ENCODE assay signal across 16 mouse cellular contexts in genomic region chr16:62468846-62469245, GRCm38 (mm10).
DNase-seq lines count a peak whose midpoint lies in the region; ATAC-seq and TF ChIP-seq lines count a peak whose summit lies in the region.
"Had no signal": no experiment of that assay in that cellular context is flagged by ENCODE, and none has a peak within 500 bp of the region (broad histone marks: within the 10 kb centered on the region; RNA-seq: fewer than 3 reads in every experiment).

No protein-coding gene starts in this region.

- no peaks in the 10 kb centered on the region for H3K36me3 ChIP-seq in forebrain, embryonic 11.5 days (ENCODE audit: control insufficient read depth, insufficient read depth, low read length)
- H3K36me3 ChIP-seq in forebrain, embryonic 10.5 days (replicated peaks) = no peaks in the 10 kb centered on the region
- H3K36me3 ChIP-seq in forebrain, embryonic 14.5 days (ENCODE audit: control insufficient read depth, insufficient read depth, low read length) = no peaks in the 10 kb centered on the region
- H3K36me3 ChIP-seq in limb, embryonic 14.5 days (ENCODE audit: control insufficient read depth, insufficient read depth, low read length) = no peaks in the 10 kb centered on the region

- ATAC-seq in forebrain, embryonic 11.5 days (replicated peaks; ENCODE audit: low FRiP score) = peak; percentile 58; the same call in 1 of the 2 replicates
- ATAC-seq in forebrain, embryonic 14.5 days = peak; percentile 88
- ATAC-seq in limb, embryonic 14.5 days (ENCODE audit: low FRiP score, low read depth) = peak; percentile 50; the same call in 1 of the 2 replicates
- ATAC-seq: intestine, embryonic 16.5 days had no signal

- H3K9ac ChIP-seq in forebrain, embryonic 11.5 days (ENCODE audit: low read length) = no peak overlapping the region
- no peak overlapping the region for H3K9ac ChIP-seq in forebrain, embryonic 14.5 days (ENCODE audit: low read length)
- no peak overlapping the region for H3K9ac ChIP-seq in limb, embryonic 14.5 days (ENCODE audit: low read depth, low read length, severe bottlenecking)
- H3K9ac ChIP-seq: lung, embryonic 14.5 days had no signal

- H3K4me2 ChIP-seq in forebrain, embryonic 11.5 days (ENCODE audit: low read depth, low read length, severe bottlenecking) = no peak overlapping the region
- H3K4me2 ChIP-seq in forebrain, embryonic 14.5 days (ENCODE audit: low read length) = no peak overlapping the region
- no peak overlapping the region for H3K4me2 ChIP-seq in limb, embryonic 14.5 days (replicated peaks; ENCODE audit: low read depth, low read length, severe bottlenecking)
- H3K4me2 ChIP-seq: lung, embryonic 14.5 days had no signal

- no peak overlapping the region for H3K27ac ChIP-seq in forebrain, embryonic 11.5 days (ENCODE audit: low read depth, low read length)
- H3K27ac ChIP-seq in forebrain, embryonic 10.5 days = no peak overlapping the region
- H3K27ac ChIP-seq in forebrain, embryonic 14.5 days (ENCODE audit: low read depth, low read length) = no peak overlapping the region
- no peak overlapping the region for H3K27ac ChIP-seq in limb, embryonic 14.5 days (replicated peaks; ENCODE audit: low read depth, low read length)
- H3K27ac ChIP-seq: heart, adult 2 months had no signal

- 37% methylated on average over 3 of the region's 3 CpGs for WGBS in forebrain, embryonic 11.5 days
- WGBS in forebrain, embryonic 10.5 days = 61% methylated on average over 3 of the region's 3 CpGs
- WGBS in forebrain, embryonic 14.5 days = 6% methylated on average over 3 of the region's 3 CpGs
- WGBS in limb, embryonic 14.5 days = 8% methylated on average over 3 of the region's 3 CpGs

- H3K4me1 ChIP-seq in forebrain, embryonic 11.5 days (replicated peaks; ENCODE audit: control insufficient read depth, insufficient read depth, low read length) = no peaks in the 10 kb centered on the region
- peaks cover 5% of the 10 kb centered on the region; the same call in 1 of the 2 replicates for H3K4me1 ChIP-seq in forebrain, embryonic 10.5 days
- 0 out of 2 replicates have a peak, but pooled peaks cover 8% of the 10 kb centered on the region for H3K4me1 ChIP-seq in forebrain, embryonic 14.5 days (ENCODE audit: control insufficient read depth, insufficient read depth, low read length)
- 0 out of 2 replicates have a peak, but pooled peaks cover 4% of the 10 kb centered on the region for H3K4me1 ChIP-seq in limb, embryonic 14.5 days (ENCODE audit: control insufficient read depth, insufficient read depth, low read length)

- DNase-seq in forebrain, embryonic 11.5 days (ENCODE audit: low spot score) = peak; percentile 51
- DNase-seq in forebrain, embryonic 10.5 days (ENCODE audit: extremely low spot score, low spot score) = no peak
- peak; percentile 83 to 86 for DNase-seq in cerebellum, postnatal 14 days
- peak; percentile 75 for DNase-seq in forebrain, embryonic 14.5 days (ENCODE audit: low spot score)
- peak; percentile 68 for DNase-seq in limb, embryonic 14.5 days (ENCODE audit: low spot score)
- no peak for DNase-seq in c-Kit-positive CD71-positive TER-119-positive erythroid progenitor cells, embryonic 14.5 days (ENCODE audit: low spot score)
- no peak for DNase-seq in spleen, postnatal 14 days (ENCODE audit: low spot score in 2 of 2)
- DNase-seq: adrenal gland, postnatal 36 days; heart, adult 2 months; heart, postnatal 10 days; kidney, postnatal 14 days; liver; lung, embryonic 14.5 days; right cerebral cortex, adult 18-20 months had no signal

- no peak for TF ChIP-seq POLR2A in limb, embryonic 14.5 days (IDR thresholded peaks at IDR 0.05; ENCODE audit: borderline replicate concordance, extremely low read depth, insufficient read depth, insufficient read length)

- H3K4me3 ChIP-seq in forebrain, embryonic 11.5 days (ENCODE audit: low read depth, low read length) = no peak overlapping the region
- no peak overlapping the region for H3K4me3 ChIP-seq in forebrain, embryonic 10.5 days
- H3K4me3 ChIP-seq in forebrain, embryonic 14.5 days (ENCODE audit: low read depth, low read length) = no peak overlapping the region
- H3K4me3 ChIP-seq in limb, embryonic 14.5 days (replicated peaks; ENCODE audit: low read length) = no peak overlapping the region
- H3K4me3 ChIP-seq: erythroblast, embryonic 14.5 days; heart, adult 2 months had no signal

- no peaks in the 10 kb centered on the region for H3K9me3 ChIP-seq in forebrain, embryonic 11.5 days (ENCODE audit: control insufficient read depth, low read length)
- no peaks in the 10 kb centered on the region for H3K9me3 ChIP-seq in forebrain, embryonic 10.5 days
- no peaks in the 10 kb centered on the region for H3K9me3 ChIP-seq in forebrain, embryonic 14.5 days (replicated peaks; ENCODE audit: control insufficient read depth, low read length)
- no peaks in the 10 kb centered on the region for H3K9me3 ChIP-seq in limb, embryonic 14.5 days (ENCODE audit: control insufficient read depth, low read length)

- no peaks in the 10 kb centered on the region for H3K27me3 ChIP-seq in forebrain, embryonic 11.5 days (ENCODE audit: control insufficient read depth, insufficient read depth, low read length)
- H3K27me3 ChIP-seq in forebrain, embryonic 10.5 days (ENCODE audit: poor library complexity, severe bottlenecking) = no peaks in the 10 kb centered on the region
- no peaks in the 10 kb centered on the region for H3K27me3 ChIP-seq in forebrain, embryonic 14.5 days (replicated peaks; ENCODE audit: control insufficient read depth, insufficient read depth, low read length)
- H3K27me3 ChIP-seq in limb, embryonic 14.5 days (ENCODE audit: control insufficient read depth, insufficient read depth, low read length) = no peaks in the 10 kb centered on the region

Comparison
In these comparisons a context has a peak if more than half of its experiments do, and no peak if none do; other contexts are left out.
1. DNase-seq: peak in forebrain, embryonic 11.5 days (single experiment), cerebellum, postnatal 14 days (2 of 2), forebrain, embryonic 14.5 days (single experiment) and limb, embryonic 14.5 days (single experiment); none in forebrain, embryonic 10.5 days (single experiment), c-Kit-positive CD71-positive TER-119-positive erythroid progenitor cells, embryonic 14.5 days (single experiment) and spleen, postnatal 14 days (0 of 2).
2. Peak in every context shown above with its lines, with median percentiles within 50 percentile points of each other: ATAC-seq.